Mouse (Mus musculus) intestine, postnatal 0 days (tissue): ENCODE data around the gene Plce1. TPM values are rescaled to one million over a fixed set of nuclear protein-coding genes. Genes with fewer than 3 reads are reported as not detected.

Experiments used
- ATAC-seq: fragments of 200-750 bp; cut with Nextera tagmentation; 2 replicates; pipeline ENCODE4 v1.8.0; 2017; ENCODE audit warnings: mild to moderate bottlenecking, moderate TSS enrichment, moderate library complexity
- H3K27ac ChIP-seq: fragments of 300-500 bp; sonication (generic); 2 replicates; pipeline ENCODE4 v1.5.1; 2014; ENCODE audit warnings: mild to moderate bottlenecking, low read depth, low read length, moderate library complexity
- H3K27me3 ChIP-seq: fragments of 300-500 bp; sonication (generic); replicated peaks from 2 replicates; pipeline ENCODE4 v1.6.1; 2014; ENCODE audit warnings: low read length, mixed read lengths; ENCODE audit not compliant: control insufficient read depth, insufficient read depth
- H3K36me3 ChIP-seq: fragments of 300-500 bp; sonication (generic); 2 replicates; pipeline ENCODE4 v1.6.1; 2014; ENCODE audit warnings: mild to moderate bottlenecking, moderate library complexity; ENCODE audit not compliant: control insufficient read depth, insufficient read depth
- H3K4me1 ChIP-seq: fragments of 300-500 bp; sonication (generic); replicated peaks from 2 replicates; pipeline ENCODE4 v1.6.1; 2014; ENCODE audit warnings: antibody characterized with exemption, low read length, mixed read lengths; ENCODE audit not compliant: control insufficient read depth, insufficient read depth
- H3K4me2 ChIP-seq: fragments of 300-500 bp; sonication (generic); replicated peaks from 2 replicates; pipeline ENCODE4 v1.6.1; 2014; ENCODE audit warnings: low read depth, mild to moderate bottlenecking, moderate library complexity
- H3K4me3 ChIP-seq: fragments of 300-500 bp; sonication (generic); 2 replicates; pipeline ENCODE4 v1.5.1; 2014; ENCODE audit warnings: low read depth, low read length
- H3K9ac ChIP-seq: fragments of 300-500 bp; sonication (generic); 2 replicates; pipeline ENCODE4 v1.6.1; 2014; ENCODE audit warnings: mild to moderate bottlenecking, low read depth, low read length
- H3K9me3 ChIP-seq: fragments of 300-500 bp; sonication (generic); 2 replicates; pipeline ENCODE4 v1.6.1; 2016; ENCODE audit warnings: mixed run types; ENCODE audit not compliant: control insufficient read depth
- CTCF ChIP-seq: sonication (generic); IDR thresholded peaks from 2 replicates; pipeline ENCODE4 v1.5.1; 2016; ENCODE audit warnings: low read depth, mild to moderate bottlenecking, control low read depth, antibody characterized with exemption, moderate library complexity
- WGBS: fragments of 180-500 bp; shearing (Covaris S2); extraction: QIAGEN DNeasy Blood & Tissue Kit; methylation state at CpG from one replicate; pipeline ENCODE4 v1.1.7; 2014; 5-methylcytosine and 5-hydroxymethylcytosine counted together
- polyA plus RNA-seq: library from polyadenylated mRNA; unstranded; fragments of >200 nt; fragmentation: Nextera tagmentation; extraction: Ambion mirVana; gene quantifications from 2 replicates; pipeline ENCODE4 v1.2.1, GENCODE M21; 2015

The Plce1 gene
- polyA plus RNA-seq, 1 experiment from 2014 or later, result 2.9 TPM

GRCm38 (mm10) chr19:38798801-38799200, 317.9 kb downstream of the Plce1 start:
- H3K9me3 ChIP-seq, result no peaks in the 10 kb centered on the region
- no peak overlapping the region for H3K4me2 ChIP-seq
- 86% methylated on average over 6 of the region's 6 CpGs for WGBS
- H3K9ac ChIP-seq, result no peak overlapping the region
- H3K27me3 ChIP-seq, result no peaks in the 10 kb centered on the region
- no peak for ATAC-seq
- no peak overlapping the region for H3K4me3 ChIP-seq
- no peaks in the 10 kb centered on the region for H3K4me1 ChIP-seq
- H3K27ac ChIP-seq, result no peak overlapping the region
- H3K36me3 ChIP-seq, result peaks cover 66% of the 10 kb centered on the region
- no peak for TF ChIP-seq CTCF

GRCm38 (mm10) chr19:38818191-38818590, 337.3 kb downstream of the Plce1 start:
- Histone ChIP-seq H3K9ac (peak overlapping the region; percentile 69), H3K4me2 (peak overlapping the region; percentile 83), H3K4me1 (0 out of 2 replicates have a peak, but pooled peaks cover 7% of the 10 kb centered on the region), H3K27ac (no peak overlapping the region), H3K9me3 (no peaks in the 10 kb centered on the region), H3K27me3 (no peaks in the 10 kb centered on the region), H3K4me3 (peak overlapping the region; percentile 78), H3K36me3 (peaks cover 13% of the 10 kb centered on the region)
- TF ChIP-seq CTCF, result no peak
- ATAC-seq, result no peak
- WGBS, result 21% methylated on average over 8 of the region's 8 CpGs

GRCm38 (mm10) chr19:38818766-38819426, 338.0 kb downstream of the Plce1 start, which contains the start of gene Noc3l:
Noc3l (minus strand) TSS chr19:38819237.
- Histone ChIP-seq H3K27me3 (no peaks in the 10 kb centered on the region), H3K4me3 (peak within 1 kb of the TSS; percentile 78), H3K36me3 (peaks cover 11% of the 10 kb centered on the region), H3K27ac (no peak within 1 kb of the TSS), H3K4me1 (0 out of 2 replicates have a peak, but pooled peaks cover 7% of the 10 kb centered on the region), H3K9ac (peak within 1 kb of the TSS; percentile 69), H3K4me2 (peak within 1 kb of the TSS; percentile 83), H3K9me3 (no peaks in the 10 kb centered on the region)
- peak; percentile 96 for ATAC-seq
- under 1% methylated on average over 36 of the region's 38 CpGs for WGBS
- TF ChIP-seq CTCF, result peak; percentile 99

- no peaks in the 10 kb centered on the region for H3K27me3 ChIP-seq
- H3K4me3 ChIP-seq, result peak overlapping the region; percentile 78
- no peak for TF ChIP-seq CTCF
- no peak overlapping the region for H3K27ac ChIP-seq
- peaks cover 6% of the 10 kb centered on the region for H3K36me3 ChIP-seq
- no peaks in the 10 kb centered on the region for H3K9me3 ChIP-seq
- ATAC-seq, result peak; percentile 62
- 11% methylated on average over 16 of the region's 16 CpGs for WGBS
- peak overlapping the region; percentile 83 for H3K4me2 ChIP-seq
- H3K9ac ChIP-seq, result peak overlapping the region; percentile 69
- H3K4me1 ChIP-seq, result 0 out of 2 replicates have a peak, but pooled peaks cover 7% of the 10 kb centered on the region
Measured at GRCm38 (mm10) chr19:38819427-38819802, 338.5 kb downstream of the Plce1 start.

GRCm38 (mm10) chr19:38820186-38820804, 339.4 kb downstream of the Plce1 start:
- Histone ChIP-seq H3K36me3 (no peaks in the 10 kb centered on the region), H3K27ac (no peak overlapping the region), H3K4me3 (no peak overlapping the region), H3K9ac (no peak overlapping the region), H3K9me3 (no peaks in the 10 kb centered on the region), H3K4me2 (no peak overlapping the region), H3K4me1 (0 out of 2 replicates have a peak, but pooled peaks cover 7% of the 10 kb centered on the region), H3K27me3 (no peaks in the 10 kb centered on the region)
- no peak for ATAC-seq
- TF ChIP-seq CTCF, result no peak
- WGBS, result 81% methylated on average over 4 of the region's 4 CpGs

- Histone ChIP-seq H3K9me3 (no peaks in the 10 kb centered on the region), H3K4me2 (no peak overlapping the region), H3K4me3 (no peak overlapping the region), H3K27me3 (no peaks in the 10 kb centered on the region), H3K36me3 (no peaks in the 10 kb centered on the region), H3K9ac (no peak overlapping the region), H3K4me1 (no peaks in the 10 kb centered on the region), H3K27ac (no peak overlapping the region)
- no peak for ATAC-seq
- 62% methylated on average over 1 of the region's 1 CpGs for WGBS
- TF ChIP-seq CTCF, result no peak
Measured at GRCm38 (mm10) chr19:38833224-38833623, 352.3 kb downstream of the Plce1 start.

Other genes with a start within 250 kb of the Plce1 start
- 0.76 and 0.91 TPM in 2 replicates for gene Lgi1, start 216.6 kb upstream of the Plce1 start, polyA plus RNA-seq
- 7.2 and 7.8 TPM in 2 replicates for gene Slc35g1, start 85.1 kb upstream of the Plce1 start, polyA plus RNA-seq